Mouse (Mus musculus) adrenal gland, postnatal 25 days (tissue): ENCODE measurements at regions not wholly inside any gene's neighbourhood (a gene's known extent, or its start where the extent isn't known, plus 50 kb on each side); places are given as distances from the start of the nearest gene placed in this dataset.

Source experiments
- DNase-seq: peaks from one replicate; pipeline ENCODE4 v3.0.0; 2021; ENCODE audit warnings: mixed read lengths

GRCm38 (mm10) chr8:116452806-116453205 is 52.0 kb upstream of the Dynlrb2 start:
- no peak for DNase-seq

GRCm38 (mm10) chr8:116451397-116451796 is 53.4 kb upstream of the Dynlrb2 start:
- no peak for DNase-seq

GRCm38 (mm10) chr8:116447452-116447851 is 57.3 kb upstream of the Dynlrb2 start:
- DNase-seq, result no peak

GRCm38 (mm10) chr8:116442827-116443226 is 61.9 kb upstream of the Dynlrb2 start:
- no peak for DNase-seq

- peak; percentile 79 for DNase-seq
Measured at GRCm38 (mm10) chr8:116438895-116439294, 65.9 kb upstream of the Dynlrb2 start.

GRCm38 (mm10) chr8:116435268-116435980 is 69.3 kb upstream of the Dynlrb2 start:
- DNase-seq, result no peak

GRCm38 (mm10) chr8:116430051-116430450 is 74.7 kb upstream of the Dynlrb2 start:
- no peak for DNase-seq

GRCm38 (mm10) chr8:116429649-116430048 is 75.1 kb upstream of the Dynlrb2 start:
- no peak for DNase-seq

GRCm38 (mm10) chr8:116422826-116423225 is 81.9 kb upstream of the Dynlrb2 start:
- no peak for DNase-seq

- DNase-seq, result no peak
Measured at GRCm38 (mm10) chr8:116412703-116413102, 92.1 kb upstream of the Dynlrb2 start.

GRCm38 (mm10) chr8:116410041-116410440 is 94.7 kb upstream of the Dynlrb2 start:
- DNase-seq, result no peak

- no peak for DNase-seq
Measured at GRCm38 (mm10) chr8:116409011-116409410, 95.8 kb upstream of the Dynlrb2 start.

- no peak for DNase-seq
Measured at GRCm38 (mm10) chr8:116404571-116404970, 100.2 kb upstream of the Dynlrb2 start.

GRCm38 (mm10) chr8:116403366-116403765 is 101.4 kb upstream of the Dynlrb2 start:
- no peak for DNase-seq

- no peak for DNase-seq
Measured at GRCm38 (mm10) chr8:116399452-116399851, 105.3 kb upstream of the Dynlrb2 start.

- DNase-seq, result no peak
Measured at GRCm38 (mm10) chr8:116398565-116399205, 106.1 kb upstream of the Dynlrb2 start.

- no peak for DNase-seq
Measured at GRCm38 (mm10) chr8:116385193-116385955, 119.4 kb upstream of the Dynlrb2 start.

- no peak for DNase-seq
Measured at GRCm38 (mm10) chr8:116384418-116385089, 120.2 kb upstream of the Dynlrb2 start.

GRCm38 (mm10) chr8:116383495-116384417 is 121.0 kb upstream of the Dynlrb2 start:
- DNase-seq, result no peak

GRCm38 (mm10) chr8:116383036-116383435 is 121.7 kb upstream of the Dynlrb2 start:
- peak; percentile 63 for DNase-seq

- DNase-seq, result no peak
Measured at GRCm38 (mm10) chr8:116380601-116381000, 124.2 kb upstream of the Dynlrb2 start.
